Mouse (Mus musculus) CD8-positive naive resting alpha-beta T cell, adult 57 days (primary cell): ENCODE data around the gene Gtf2h5. TPM values are rescaled to one million over a fixed set of nuclear protein-coding genes. Genes with fewer than 3 reads are reported as not detected.

Experiments used
- total RNA-seq: library from RNA; stranded (reverse); gene quantifications from one replicate; pipeline ENCODE4 v1.2.4, GENCODE M21; 2023

The Gtf2h5 gene
- 45.4 TPM for total RNA-seq

GRCm38 (mm10) chr17:6079287-6080122 lies at the start of gene Gtf2h5, which contains the start of gene Serac1:
TSS of gene Gtf2h5 (plus strand) at chr17:6079786.
TSS of gene Serac1 (minus strand) at chr17:6079741.

GRCm38 (mm10) chr17:6106361-6107014 lies 26.9 kb downstream of the Gtf2h5 start, which contains the start of gene Tulp4:
TSS of gene Tulp4 (plus strand) at chr17:6106437.

Other genes with a start within 250 kb of the Gtf2h5 start
- 15.1 TPM for gene Snx9, start 238.5 kb upstream of the Gtf2h5 start, total RNA-seq
- gene Synj2, start 138.5 kb upstream of the Gtf2h5 start, total RNA-seq, result 10.6 TPM
- gene Serac1, start within 50 bp of the Gtf2h5 start, total RNA-seq, result 8.2 TPM
- 105 TPM for gene Tulp4, start 26.7 kb downstream of the Gtf2h5 start, total RNA-seq
- gene Tmem181a, start 177.1 kb downstream of the Gtf2h5 start, total RNA-seq, result 7.3 TPM
- 6.5 TPM for gene Dynlt1a, start 237.7 kb downstream of the Gtf2h5 start, total RNA-seq